Mouse (Mus musculus) MEL (cell line): ENCODE measurements around the gene Slc35e3. TPM values are rescaled to one million over a fixed set of nuclear protein-coding genes. Genes with fewer than 3 reads are reported as not detected.

Experiments used
- DNase-seq: peaks from one replicate; pipeline ENCODE4 v3.0.0; 2011; ENCODE audit warnings: low read depth, low spot score
- H3K27ac ChIP-seq: 2 replicates; pipeline ENCODE4 v1.5.1; 2012; ENCODE audit warnings: low read depth, mild to moderate bottlenecking, control low read depth, low read length, moderate library complexity; ENCODE audit not compliant: control insufficient read depth
- H3K27me3 ChIP-seq, 2 experiments: fragments of 150-350 bp in 1 of 2; sonication (generic) in 1 of 2; 2 replicates each; pipeline ENCODE4 v1.6.1; 2012; ENCODE audit warnings: low read length in 2 of 2, mild to moderate bottlenecking in 2 of 2, improper control_type of control experiment in 1 of 2, moderate library complexity in 1 of 2; ENCODE audit not compliant: insufficient read depth in 2 of 2, control insufficient read depth in 1 of 2
- H3K36me3 ChIP-seq, 2 experiments: 2 replicates each; pipeline ENCODE4 v1.6.1; 2012 to 2014; ENCODE audit warnings: low read length in 2 of 2, improper control_type of control experiment in 1 of 2, inconsistent platforms in 1 of 2, mild to moderate bottlenecking in 1 of 2; ENCODE audit not compliant: insufficient read depth in 2 of 2, control insufficient read depth in 1 of 2
- H3K4me1 ChIP-seq, 2 experiments: fragments of 150-350 bp in 1 of 2; sonication (generic) in 1 of 2; 2 replicates each; pipeline ENCODE4 v1.6.1; 2012; ENCODE audit warnings: low read length in 2 of 2, improper control_type of control experiment in 1 of 2, mild to moderate bottlenecking in 1 of 2; ENCODE audit not compliant: insufficient read depth in 2 of 2, control insufficient read depth in 1 of 2
- H3K4me3 ChIP-seq, 2 experiments: fragments of 150-350 bp in 1 of 2; sonication (generic) in 1 of 2; 2 replicates each; pipeline ENCODE4 v1.5.1; 2012; ENCODE audit warnings: low read depth in 2 of 2, low read length in 2 of 2, mild to moderate bottlenecking in 2 of 2, moderate library complexity in 2 of 2, control low read depth in 1 of 2, improper control_type of control experiment in 1 of 2; ENCODE audit not compliant: control insufficient read depth in 1 of 2, insufficient read depth in 1 of 2
- H3K79me2 ChIP-seq: 2 replicates; pipeline ENCODE4 v1.6.1; 2012; ENCODE audit warnings: mild to moderate bottlenecking, low read length, moderate library complexity; ENCODE audit not compliant: control insufficient read depth, poor library complexity, insufficient read depth
- H3K9ac ChIP-seq: 2 replicates; pipeline ENCODE4 v1.6.1; 2012; ENCODE audit warnings: low read depth, mild to moderate bottlenecking, control low read depth, low read length, moderate library complexity; ENCODE audit not compliant: control insufficient read depth, poor library complexity, severe bottlenecking
- H3K9me3 ChIP-seq: fragments of 150-350 bp; sonication (generic); replicated peaks from 2 replicates; pipeline ENCODE4 v1.6.1; 2012; ENCODE audit warnings: mild to moderate bottlenecking, low read length, improper control_type of control experiment, moderate library complexity; ENCODE audit not compliant: insufficient read depth
- BHLHE40 ChIP-seq: IDR thresholded peaks from 2 replicates; pipeline ENCODE4 v1.6.1; 2012; ENCODE audit warnings: low read depth, mild to moderate bottlenecking, inconsistent platforms, low read length, improper control_type of control experiment, borderline replicate concordance
- CHD1 ChIP-seq: IDR thresholded peaks from 2 replicates; pipeline ENCODE4 v1.6.1; 2012; ENCODE audit warnings: low read depth, mild to moderate bottlenecking, inconsistent platforms, low read length, improper control_type of control experiment
- CTCF ChIP-seq, 3 experiments: IDR thresholded peaks in 2 of 3; conservative IDR thresholded peaks in 1 of 3; 2 replicates each; pipeline ENCODE4 v1.5.1; 2011 to 2012; ENCODE audit warnings: low read length in 3 of 3, low read depth in 2 of 3, mild to moderate bottlenecking in 2 of 3, improper control_type of control experiment in 1 of 3, inconsistent platforms in 1 of 3, mixed read lengths in 1 of 3, moderate library complexity in 1 of 3; ENCODE audit not compliant: control insufficient read depth in 1 of 3, insufficient read depth in 1 of 3, poor library complexity in 1 of 3, severe bottlenecking in 1 of 3
- EP300 ChIP-seq, 2 experiments: IDR thresholded peaks; 2 replicates each; pipeline ENCODE4 v1.6.1; 2011; ENCODE audit warnings: improper control_type of control experiment in 2 of 2, low read length in 2 of 2, low read depth in 1 of 2, mild to moderate bottlenecking in 1 of 2
- ETS1 ChIP-seq: IDR thresholded peaks from 2 replicates; pipeline ENCODE4 v1.6.1; 2012; ENCODE audit warnings: low read depth, mild to moderate bottlenecking, inconsistent platforms, low read length, improper control_type of control experiment, moderate library complexity
- HCFC1 ChIP-seq: IDR thresholded peaks from 2 replicates; pipeline ENCODE4 v1.6.1; 2012; ENCODE audit warnings: low read depth, mild to moderate bottlenecking, inconsistent platforms, low read length, improper control_type of control experiment, moderate library complexity
- KAT2A ChIP-seq: conservative IDR thresholded peaks from 2 replicates; pipeline ENCODE4 v1.6.1; 2012; ENCODE audit warnings: low read depth, low read length, improper control_type of control experiment, inconsistent platforms
- MAFK ChIP-seq: IDR thresholded peaks from 2 replicates; pipeline ENCODE4 v1.6.1; 2011; ENCODE audit warnings: low read depth, mild to moderate bottlenecking, low read length, improper control_type of control experiment, borderline replicate concordance
- MEF2A ChIP-seq: IDR thresholded peaks from 2 replicates; pipeline ENCODE4 v1.6.1; 2014; ENCODE audit warnings: low read depth, mild to moderate bottlenecking, inconsistent platforms, low read length, improper control_type of control experiment; ENCODE audit not compliant: poor library complexity, insufficient replicate concordance, severe bottlenecking; ENCODE audit errors: extremely low read depth
- MXI1 ChIP-seq: IDR thresholded peaks from 2 replicates; pipeline ENCODE4 v1.6.1; 2011; ENCODE audit warnings: mild to moderate bottlenecking, low read depth, low read length, improper control_type of control experiment
- MYB ChIP-seq: IDR thresholded peaks from 2 replicates; pipeline ENCODE4 v1.6.1; 2011; ENCODE audit warnings: mild to moderate bottlenecking, low read depth, low read length, improper control_type of control experiment
- POLR2A ChIP-seq, 2 experiments: IDR thresholded peaks; 2 replicates each; pipeline ENCODE4 v1.6.1; 2011 to 2012; ENCODE audit warnings: low read length in 2 of 2, mild to moderate bottlenecking in 2 of 2, control low read depth in 1 of 2, improper control_type of control experiment in 1 of 2, low read depth in 1 of 2, moderate library complexity in 1 of 2; ENCODE audit not compliant: control insufficient read depth in 1 of 2, insufficient read depth in 1 of 2, poor library complexity in 1 of 2
- RAD21 ChIP-seq: IDR thresholded peaks from 2 replicates; pipeline ENCODE4 v1.6.1; 2011; ENCODE audit warnings: mild to moderate bottlenecking, low read depth, low read length, improper control_type of control experiment
- RCOR1 ChIP-seq: IDR thresholded peaks from 2 replicates; pipeline ENCODE4 v1.6.1; 2012; ENCODE audit warnings: low read depth, mild to moderate bottlenecking, inconsistent platforms, low read length, improper control_type of control experiment
- USF2 ChIP-seq, 2 experiments: IDR thresholded peaks; 2 replicates each; pipeline ENCODE4 v1.6.1; 2011 to 2012; ENCODE audit warnings: improper control_type of control experiment in 2 of 2, low read length in 2 of 2, borderline replicate concordance in 1 of 2, inconsistent platforms in 1 of 2, low read depth in 1 of 2, mild to moderate bottlenecking in 1 of 2; ENCODE audit not compliant: insufficient read depth in 1 of 2
- ZKSCAN1 ChIP-seq: IDR thresholded peaks from 2 replicates; pipeline ENCODE4 v1.6.1; 2012; ENCODE audit warnings: low read depth, mild to moderate bottlenecking, inconsistent platforms, low read length, improper control_type of control experiment, moderate library complexity
- polyA plus RNA-seq, 2 experiments: library from polyadenylated mRNA; stranded (reverse) in 1 of 2; unstranded in 1 of 2; fragments of >175 nt in 1 of 2; fragments of >200 nt in 1 of 2; gene quantifications; 2 replicates each; pipeline versions ENCODE4 v1.2.1 to v1.2.4; 2012; ENCODE audit warnings: low replicate concordance in 2 of 2, low read depth in 1 of 2; ENCODE audit not compliant: insufficient read length in 2 of 2, insufficient read depth in 1 of 2, missing spikeins in 1 of 2
- total RNA-seq: library from RNA; depleted of rRNA; stranded (reverse); fragments of 300-350 nt; gene quantifications from 2 replicates; pipeline ENCODE4 v1.2.3, GENCODE M21; 2012

Gene Slc35e3
- total and polyA plus RNA-seq, 3 experiments, result 3.7 to 7.4 TPM; not detected in 1

DNA sequence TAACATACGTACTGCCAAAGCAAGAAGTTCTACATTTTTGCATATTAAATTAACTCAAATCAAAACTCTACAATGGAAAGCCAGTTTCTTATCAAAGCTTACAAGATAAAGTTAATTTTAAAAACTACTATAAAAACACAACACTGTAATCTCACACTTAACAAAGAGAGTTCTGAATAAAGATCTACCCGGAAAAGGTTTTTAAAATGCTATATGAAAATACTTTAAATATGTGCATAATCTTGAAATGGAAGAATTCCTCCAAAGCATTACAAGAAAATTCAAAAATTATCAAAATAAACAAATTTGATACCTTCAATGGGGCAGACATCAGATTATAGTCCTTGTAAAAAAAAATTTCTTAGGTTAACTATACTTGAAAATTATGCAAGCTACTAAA, 37.8 kb downstream of the Slc35e3 start:
- Histone ChIP-seq H3K36me3 (peaks cover 12 to 14% of the 10 kb centered on the region in 2 experiments), H3K4me3 (peak overlapping the region in 1 of 2 experiments; percentile 85; a peak in 2 of 4 replicates), H3K9me3 (no peaks in the 10 kb centered on the region), H3K27me3 (no peaks in the 10 kb centered on the region), H3K79me2 (peaks cover 39% of the 10 kb centered on the region), H3K9ac (peak overlapping the region; percentile 99), H3K4me1 (peaks cover 0 to 8% of the 10 kb centered on the region in 2 experiments; a peak in 2 of 4 replicates), H3K27ac (no peak overlapping the region)
- DNase-seq, result no peak
- TF ChIP-seq RCOR1 (no peak), CTCF (IDR thresholded peaks at IDR 0.05 in 2 of 3, conservative IDR thresholded peaks at IDR 0.05 in 1 of 3; ENCODE audit: control insufficient read depth in 1 of 3, insufficient read depth in 1 of 3, low read depth in 2 of 3, low read length in 3 of 3, poor library complexity in 1 of 3, severe bottlenecking in 1 of 3) (no peak)

GRCm38 (mm10) chr10:117707114-117707838, 38.9 kb downstream of the Slc35e3 start:
- no peak overlapping the region for H3K9ac ChIP-seq
- no peaks in the 10 kb centered on the region for H3K27me3 ChIP-seq
- TF ChIP-seq POLR2A (IDR thresholded peaks at IDR 0.05; ENCODE audit: control insufficient read depth in 1 of 2, insufficient read depth in 1 of 2, low read depth in 1 of 2, low read length in 2 of 2, poor library complexity in 1 of 2), result no peak
- TF ChIP-seq MAFK, result peak; percentile 74; the same call in 1 of the 2 replicates
- TF ChIP-seq RAD21, result no peak
- peak; percentile 34; the same call in 1 of the 2 replicates for TF ChIP-seq ETS1
- H3K9me3 ChIP-seq, result no peaks in the 10 kb centered on the region
- H3K4me3 ChIP-seq, result no peak overlapping the region
- peaks cover 14 to 19% of the 10 kb centered on the region in 2 experiments for H3K36me3 ChIP-seq
- peaks cover 0 to 8% of the 10 kb centered on the region in 2 experiments; a peak in 2 of 4 replicates for H3K4me1 ChIP-seq
- H3K27ac ChIP-seq, result no peak overlapping the region
- no peak for DNase-seq
- H3K79me2 ChIP-seq, result peaks cover 39% of the 10 kb centered on the region

DNA sequence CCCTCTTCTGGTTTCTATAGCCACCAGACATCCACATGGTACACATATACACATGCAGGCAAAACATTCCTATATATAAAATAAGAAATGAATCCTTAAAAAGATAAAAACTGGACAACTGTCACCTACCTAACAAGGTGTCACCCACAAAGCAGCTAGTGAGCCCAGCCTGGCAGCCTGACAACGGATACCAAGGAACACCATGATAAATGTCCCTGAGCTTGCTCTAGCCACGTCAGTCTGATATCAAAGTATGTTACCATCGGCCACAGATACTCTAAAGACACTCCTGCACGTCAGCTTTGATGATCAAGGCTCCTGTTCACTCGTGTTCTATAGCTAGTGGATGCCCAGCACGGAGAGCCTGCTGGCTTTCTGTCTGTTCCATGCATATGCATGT, 39.7 kb downstream of the Slc35e3 start:
- Histone ChIP-seq H3K4me3 (no peak overlapping the region), H3K79me2 (peaks cover 40% of the 10 kb centered on the region), H3K9ac (no peak overlapping the region), H3K4me1 (peaks cover 0 to 5% of the 10 kb centered on the region in 2 experiments; a peak in 2 of 4 replicates), H3K27me3 (no peaks in the 10 kb centered on the region), H3K36me3 (peaks cover 14 to 27% of the 10 kb centered on the region in 2 experiments), H3K27ac (no peak overlapping the region), H3K9me3 (no peaks in the 10 kb centered on the region)
- DNase-seq, result no peak
- TF ChIP-seq HCFC1, result no peak
- no peak for TF ChIP-seq ZKSCAN1
- no peak for TF ChIP-seq EP300 (IDR thresholded peaks at IDR 0.05; ENCODE audit: low read depth in 1 of 2, low read length in 2 of 2)
- no peak for TF ChIP-seq KAT2A
- no peak for TF ChIP-seq CTCF (IDR thresholded peaks at IDR 0.05 in 2 of 3, conservative IDR thresholded peaks at IDR 0.05 in 1 of 3; ENCODE audit: control insufficient read depth in 1 of 3, insufficient read depth in 1 of 3, low read depth in 2 of 3, low read length in 3 of 3, poor library complexity in 1 of 3, severe bottlenecking in 1 of 3)
- TF ChIP-seq BHLHE40, result no peak
- TF ChIP-seq MEF2A, result no peak
- TF ChIP-seq MYB, result no peak
- no peak for TF ChIP-seq USF2 (IDR thresholded peaks at IDR 0.05; ENCODE audit: borderline replicate concordance in 1 of 2, insufficient read depth in 1 of 2, low read depth in 1 of 2, low read length in 2 of 2)
- no peak for TF ChIP-seq CHD1
- no peak for TF ChIP-seq MXI1
